Mouse (Mus musculus): ENCODE results near the gene Flnb. TPM values are rescaled to one million over a fixed set of nuclear protein-coding genes. Genes with fewer than 3 reads are reported as not detected.

The Flnb gene
- polyA plus RNA-seq, 1 experiment from 2014 or later, result 21.2 TPM

DNA sequence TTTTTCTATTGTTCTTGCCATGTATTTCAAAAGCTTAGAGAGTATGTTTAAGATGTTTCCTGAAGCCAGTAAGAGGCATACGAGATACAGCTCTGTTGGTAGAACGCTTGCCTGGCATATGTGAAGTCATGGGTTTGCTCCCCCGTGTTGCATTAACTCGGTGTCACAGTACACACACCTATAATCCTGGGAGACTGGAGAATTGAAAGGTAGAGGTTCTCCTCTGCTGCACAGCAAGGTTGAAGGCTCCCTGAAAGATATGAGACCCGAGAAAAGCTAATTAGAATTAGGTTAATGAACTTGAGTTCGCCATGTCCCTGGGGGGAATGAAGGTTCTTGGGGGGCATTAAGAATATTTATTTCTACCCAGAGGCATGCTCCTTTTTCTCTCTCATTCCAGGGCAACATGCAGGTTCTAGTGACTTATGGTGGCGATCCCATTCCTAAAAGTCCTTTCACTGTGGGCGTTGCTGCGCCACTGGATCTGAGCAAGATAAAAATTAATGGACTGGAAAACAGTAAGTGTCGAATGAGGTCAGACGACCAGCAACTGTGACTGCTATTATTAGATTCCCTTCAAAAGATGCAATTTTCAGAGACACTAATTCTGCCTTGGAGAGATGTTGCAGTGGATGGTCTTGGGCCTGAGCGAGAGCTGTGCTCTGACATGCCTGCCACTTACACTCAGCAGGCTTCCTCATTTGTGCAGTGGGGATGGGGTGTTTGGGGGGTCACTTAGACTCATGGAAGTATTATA lies 83.9 kb downstream of the Flnb start:
- H3K27me3 ChIP-seq (ENCODE audit: insufficient read depth, low read length), result no peaks in the 10 kb centered on the region
- H3K9me3 ChIP-seq (ENCODE audit: low read length), result no peaks in the 10 kb centered on the region
- H3K4me1 ChIP-seq (ENCODE audit: insufficient read depth, low read length), result peaks cover 39% of the 10 kb centered on the region
- peak; percentile 29; the same call in 1 of the 2 replicates for ATAC-seq (ENCODE audit: low FRiP score, low TSS enrichment)
- H3K9ac ChIP-seq (replicated peaks; ENCODE audit: low read length), result 0 out of 2 replicates have a peak overlapping the region, but pooled peaks have one; percentile 32
- 24% methylated on average over 12 of the region's 12 CpGs for WGBS
- H3K27ac ChIP-seq (ENCODE audit: low read length), result peak overlapping the region; percentile 45; the same call in 1 of the 2 replicates
- H3K4me3 ChIP-seq (ENCODE audit: low read length), result no peak overlapping the region
- H3K36me3 ChIP-seq (ENCODE audit: insufficient read depth, low read length), result peaks cover 28% of the 10 kb centered on the region
- no peak overlapping the region; the same call in 1 of the 2 replicates for H3K4me2 ChIP-seq (replicated peaks; ENCODE audit: low read depth, low read length)

DNA sequence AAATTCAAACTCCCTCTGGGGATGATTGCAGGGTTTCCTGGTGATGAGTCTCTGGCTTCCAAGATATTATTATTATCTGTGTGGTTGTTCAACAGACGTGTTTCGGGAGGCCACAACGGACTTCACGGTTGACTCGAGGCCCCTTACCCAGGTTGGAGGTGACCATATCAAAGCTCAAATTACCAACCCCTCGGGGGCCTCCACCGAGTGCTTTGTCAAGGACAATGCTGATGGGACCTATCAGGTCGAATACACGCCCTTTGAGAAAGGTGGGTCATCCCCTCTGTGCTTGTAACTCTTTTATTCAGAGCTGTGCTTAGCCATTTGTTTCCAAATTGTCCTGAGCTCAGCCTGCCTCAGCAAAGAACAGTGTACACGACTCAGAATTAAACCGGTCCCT lies 89.3 kb downstream of the Flnb start:
- 63% methylated on average over 11 of the region's 11 CpGs for WGBS
- no peak overlapping the region for H3K4me3 ChIP-seq (ENCODE audit: low read length)
- ATAC-seq (ENCODE audit: low FRiP score, low TSS enrichment), result no peak
- H3K9ac ChIP-seq (replicated peaks; ENCODE audit: low read length), result no peak overlapping the region
- H3K36me3 ChIP-seq (ENCODE audit: insufficient read depth, low read length), result peaks cover 46% of the 10 kb centered on the region
- no peaks in the 10 kb centered on the region for H3K27me3 ChIP-seq (ENCODE audit: insufficient read depth, low read length)
- H3K4me1 ChIP-seq (ENCODE audit: insufficient read depth, low read length), result peaks cover 3% of the 10 kb centered on the region
- H3K9me3 ChIP-seq (ENCODE audit: low read length), result no peaks in the 10 kb centered on the region
- H3K27ac ChIP-seq (ENCODE audit: low read length), result no peak overlapping the region
- H3K4me2 ChIP-seq (replicated peaks; ENCODE audit: low read depth, low read length), result no peak overlapping the region

DNA sequence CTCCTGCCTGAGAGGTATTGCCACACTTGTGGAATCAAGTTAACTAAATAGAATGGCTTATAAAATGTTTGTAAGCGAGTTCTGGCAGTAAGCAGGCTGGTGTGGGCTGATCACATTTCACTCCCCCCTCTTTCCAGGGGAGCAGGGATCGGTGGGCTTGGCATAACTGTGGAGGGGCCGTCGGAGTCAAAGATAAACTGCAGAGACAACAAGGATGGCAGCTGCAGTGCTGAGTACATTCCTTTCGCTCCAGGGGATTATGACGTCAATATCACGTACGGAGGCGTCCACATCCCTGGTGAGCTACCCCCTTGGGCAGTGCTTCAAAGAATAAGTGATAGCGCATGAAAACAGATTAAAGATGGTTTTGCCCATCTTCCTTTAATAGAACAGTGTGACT lies 91.7 kb downstream of the Flnb start:
- Histone ChIP-seq H3K36me3 (ENCODE audit: insufficient read depth, low read length) (peaks cover 51% of the 10 kb centered on the region), H3K4me3 (ENCODE audit: low read length) (no peak overlapping the region), H3K4me1 (ENCODE audit: insufficient read depth, low read length) (no peaks in the 10 kb centered on the region; the same call in 1 of the 2 replicates), H3K9ac (replicated peaks; ENCODE audit: low read length) (no peak overlapping the region), H3K4me2 (replicated peaks; ENCODE audit: low read depth, low read length) (no peak overlapping the region), H3K9me3 (ENCODE audit: low read length) (no peaks in the 10 kb centered on the region), H3K27ac (ENCODE audit: low read length) (no peak overlapping the region), H3K27me3 (ENCODE audit: insufficient read depth, low read length) (no peaks in the 10 kb centered on the region)
- no peak for ATAC-seq (ENCODE audit: low FRiP score, low TSS enrichment)
- 54% methylated on average over 10 of the region's 10 CpGs for WGBS

DNA sequence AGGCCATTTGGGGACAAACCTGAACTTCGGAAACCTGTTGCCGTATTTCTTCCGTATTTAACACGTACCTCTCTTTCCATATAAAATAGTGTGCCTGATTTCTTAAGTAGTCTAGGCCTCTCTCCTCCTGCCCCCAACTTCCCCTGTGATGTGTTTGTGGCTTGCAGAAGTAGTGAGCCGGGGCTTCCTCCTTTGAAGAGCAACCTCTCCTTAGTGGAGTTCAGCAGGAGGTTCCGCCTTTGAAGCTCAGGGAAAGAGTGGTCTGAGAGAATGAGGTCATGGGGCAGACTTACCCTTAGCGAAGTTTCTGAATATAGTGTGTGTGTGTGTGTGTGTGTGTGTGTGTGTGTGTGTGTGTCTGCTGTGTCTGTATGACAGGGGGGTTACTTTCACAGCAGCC lies 96.1 kb downstream of the Flnb start:
- no peak overlapping the region for H3K27ac ChIP-seq (ENCODE audit: low read length)
- no peak overlapping the region for H3K9ac ChIP-seq (replicated peaks; ENCODE audit: low read length)
- H3K9me3 ChIP-seq (ENCODE audit: low read length), result no peaks in the 10 kb centered on the region
- H3K27me3 ChIP-seq (ENCODE audit: insufficient read depth, low read length), result no peaks in the 10 kb centered on the region
- no peaks in the 10 kb centered on the region; the same call in 1 of the 2 replicates for H3K4me1 ChIP-seq (ENCODE audit: insufficient read depth, low read length)
- H3K4me2 ChIP-seq (replicated peaks; ENCODE audit: low read depth, low read length), result no peak overlapping the region
- no peak for ATAC-seq (ENCODE audit: low FRiP score, low TSS enrichment)
- no peak overlapping the region for H3K4me3 ChIP-seq (ENCODE audit: low read length)
- H3K36me3 ChIP-seq (ENCODE audit: insufficient read depth, low read length), result peaks cover 57% of the 10 kb centered on the region
- WGBS, result 55% methylated on average over 7 of the region's 7 CpGs

DNA sequence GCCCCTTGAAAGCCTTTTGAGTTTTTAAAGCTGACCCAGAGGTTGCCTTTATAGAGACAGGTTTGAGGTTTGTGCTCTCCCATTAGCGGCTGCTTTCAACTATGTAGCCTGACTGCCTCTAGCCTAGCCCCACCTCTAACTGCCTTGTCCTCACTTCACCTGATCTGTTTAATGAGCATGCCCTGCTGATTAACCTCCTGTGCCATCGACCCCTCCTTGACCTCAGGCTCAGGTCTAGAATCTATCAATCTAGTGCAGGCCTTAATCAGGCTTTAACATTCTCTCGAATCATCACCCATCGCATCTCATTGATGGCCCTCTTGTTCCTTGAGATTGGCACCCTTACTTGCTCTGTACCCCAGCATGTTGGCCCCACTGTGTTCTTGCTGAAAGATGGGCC lies 96.7 kb downstream of the Flnb start:
- ATAC-seq (ENCODE audit: low FRiP score, low TSS enrichment), result no peak
- peaks cover 3% of the 10 kb centered on the region; the same call in 1 of the 2 replicates for H3K4me1 ChIP-seq (ENCODE audit: insufficient read depth, low read length)
- no peak overlapping the region for H3K4me2 ChIP-seq (replicated peaks; ENCODE audit: low read depth, low read length)
- H3K9me3 ChIP-seq (ENCODE audit: low read length), result no peaks in the 10 kb centered on the region
- H3K9ac ChIP-seq (replicated peaks; ENCODE audit: low read length), result no peak overlapping the region
- no peak overlapping the region for H3K4me3 ChIP-seq (ENCODE audit: low read length)
- WGBS, result 42% methylated on average over 4 of the region's 4 CpGs
- H3K27ac ChIP-seq (ENCODE audit: low read length), result no peak overlapping the region
- H3K36me3 ChIP-seq (ENCODE audit: insufficient read depth, low read length), result peaks cover 61% of the 10 kb centered on the region
- no peaks in the 10 kb centered on the region for H3K27me3 ChIP-seq (ENCODE audit: insufficient read depth, low read length)

DNA sequence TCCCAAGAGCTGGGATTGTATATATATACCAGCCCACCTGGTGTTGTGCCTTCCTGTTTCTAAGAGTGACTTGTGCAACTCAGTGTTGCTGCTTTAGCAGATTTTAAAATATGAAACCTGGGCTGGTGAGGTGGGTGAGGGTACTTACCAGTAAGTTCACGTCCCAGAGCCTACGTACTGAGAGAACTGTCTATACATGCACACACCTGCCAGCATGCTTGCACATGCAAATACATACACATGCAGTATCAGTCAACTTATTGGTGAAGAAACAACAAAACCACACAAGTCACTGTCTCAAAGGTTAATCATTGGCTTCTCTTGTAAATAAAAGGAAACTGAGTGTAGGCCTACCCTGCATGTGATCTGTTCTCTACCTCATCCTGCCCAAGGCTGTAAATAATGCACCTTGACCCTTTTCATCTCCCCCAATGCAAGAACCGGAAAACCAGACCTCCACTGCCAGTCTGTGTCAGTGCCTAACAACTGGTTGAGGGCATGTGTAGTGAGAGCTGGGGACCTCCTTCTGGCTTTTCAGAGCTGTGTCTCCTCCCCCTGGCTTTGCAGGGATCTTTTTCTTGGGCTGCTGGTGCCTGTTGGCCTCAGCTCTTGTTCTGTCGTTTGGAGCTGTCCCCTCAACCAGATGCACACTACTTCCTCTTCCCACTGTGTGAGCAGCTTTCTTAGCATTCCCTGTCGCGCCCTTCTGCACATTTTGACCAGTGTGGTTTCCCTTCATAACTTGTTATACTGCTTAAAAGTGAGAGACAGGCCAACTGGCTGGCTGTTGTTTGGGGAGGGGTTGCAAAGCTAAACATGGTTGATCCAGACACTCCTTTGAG lies 100.6 kb downstream of the Flnb start:
- Histone ChIP-seq H3K27me3 (ENCODE audit: insufficient read depth, low read length) (no peaks in the 10 kb centered on the region), H3K4me3 (ENCODE audit: low read length) (no peak overlapping the region), H3K27ac (ENCODE audit: low read length) (no peak overlapping the region), H3K36me3 (ENCODE audit: insufficient read depth, low read length) (peaks cover 68% of the 10 kb centered on the region), H3K9me3 (ENCODE audit: low read length) (no peaks in the 10 kb centered on the region), H3K9ac (replicated peaks; ENCODE audit: low read length) (no peak overlapping the region), H3K4me1 (ENCODE audit: insufficient read depth, low read length) (0 out of 2 replicates have a peak, but pooled peaks cover 7% of the 10 kb centered on the region), H3K4me2 (replicated peaks; ENCODE audit: low read depth, low read length) (no peak overlapping the region)
- WGBS, result 74% methylated on average over 6 of the region's 6 CpGs
- ATAC-seq (ENCODE audit: low FRiP score, low TSS enrichment), result 0 out of 2 replicates have a peak, but pooled peaks have one; percentile 57

DNA sequence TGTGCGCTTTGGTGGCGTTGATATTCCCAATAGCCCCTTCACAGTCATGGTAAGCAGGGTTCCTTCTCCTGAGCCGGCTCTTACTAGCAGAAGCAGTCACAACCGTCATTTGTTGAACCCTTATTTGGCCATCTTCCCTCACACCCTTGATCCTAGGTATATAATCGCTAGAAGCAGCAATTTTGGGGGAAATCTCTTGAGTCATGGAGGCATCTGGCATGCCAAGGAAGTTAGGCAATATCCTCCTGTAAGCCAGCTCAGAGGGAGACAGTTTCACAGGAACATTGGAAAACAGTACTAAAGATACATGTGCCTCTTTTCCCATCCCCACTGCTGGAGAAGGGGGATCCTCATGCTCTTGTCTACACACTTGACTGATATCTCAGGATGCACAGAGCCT lies 101.6 kb downstream of the Flnb start:
- H3K4me2 ChIP-seq (replicated peaks; ENCODE audit: low read depth, low read length), result no peak overlapping the region
- no peak overlapping the region for H3K9ac ChIP-seq (replicated peaks; ENCODE audit: low read length)
- peaks cover 71% of the 10 kb centered on the region for H3K36me3 ChIP-seq (ENCODE audit: insufficient read depth, low read length)
- H3K4me1 ChIP-seq (ENCODE audit: insufficient read depth, low read length), result 0 out of 2 replicates have a peak, but pooled peaks cover 7% of the 10 kb centered on the region
- no peak overlapping the region for H3K27ac ChIP-seq (ENCODE audit: low read length)
- ATAC-seq (ENCODE audit: low FRiP score, low TSS enrichment), result no peak
- WGBS, result 93% methylated on average over 5 of the region's 5 CpGs
- H3K27me3 ChIP-seq (ENCODE audit: insufficient read depth, low read length), result no peaks in the 10 kb centered on the region
- no peak overlapping the region for H3K4me3 ChIP-seq (ENCODE audit: low read length)
- no peaks in the 10 kb centered on the region for H3K9me3 ChIP-seq (ENCODE audit: low read length)

DNA sequence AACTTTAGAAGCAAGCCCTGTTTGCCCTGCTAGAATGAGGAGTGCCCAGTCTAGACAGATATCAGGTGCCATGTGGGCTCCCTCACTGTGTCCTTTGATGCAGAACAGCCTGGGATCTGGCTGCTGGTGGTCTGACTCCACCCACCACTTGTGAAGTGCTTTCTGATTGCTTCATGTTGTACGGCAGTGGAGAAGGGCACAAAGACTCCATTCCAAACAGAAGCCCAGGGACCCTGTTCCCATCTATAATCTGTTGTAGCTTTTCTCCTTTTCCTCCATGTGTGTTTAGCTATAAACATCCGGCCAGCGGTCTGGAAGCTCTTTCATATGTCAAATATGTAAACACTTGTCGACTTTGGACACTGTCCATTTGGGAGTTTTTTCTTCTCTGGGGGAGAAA lies 102.2 kb downstream of the Flnb start:
- H3K4me2 ChIP-seq (replicated peaks; ENCODE audit: low read depth, low read length), result no peak overlapping the region
- no peak overlapping the region for H3K9ac ChIP-seq (replicated peaks; ENCODE audit: low read length)
- WGBS, result 60% methylated on average over 4 of the region's 4 CpGs
- no peaks in the 10 kb centered on the region for H3K27me3 ChIP-seq (ENCODE audit: insufficient read depth, low read length)
- H3K9me3 ChIP-seq (ENCODE audit: low read length), result no peaks in the 10 kb centered on the region
- peaks cover 70% of the 10 kb centered on the region for H3K36me3 ChIP-seq (ENCODE audit: insufficient read depth, low read length)
- ATAC-seq (ENCODE audit: low FRiP score, low TSS enrichment), result peak; percentile 64; the same call in 1 of the 2 replicates
- H3K27ac ChIP-seq (ENCODE audit: low read length), result no peak overlapping the region
- H3K4me1 ChIP-seq (ENCODE audit: insufficient read depth, low read length), result 0 out of 2 replicates have a peak, but pooled peaks cover 7% of the 10 kb centered on the region
- H3K4me3 ChIP-seq (ENCODE audit: low read length), result no peak overlapping the region

DNA sequence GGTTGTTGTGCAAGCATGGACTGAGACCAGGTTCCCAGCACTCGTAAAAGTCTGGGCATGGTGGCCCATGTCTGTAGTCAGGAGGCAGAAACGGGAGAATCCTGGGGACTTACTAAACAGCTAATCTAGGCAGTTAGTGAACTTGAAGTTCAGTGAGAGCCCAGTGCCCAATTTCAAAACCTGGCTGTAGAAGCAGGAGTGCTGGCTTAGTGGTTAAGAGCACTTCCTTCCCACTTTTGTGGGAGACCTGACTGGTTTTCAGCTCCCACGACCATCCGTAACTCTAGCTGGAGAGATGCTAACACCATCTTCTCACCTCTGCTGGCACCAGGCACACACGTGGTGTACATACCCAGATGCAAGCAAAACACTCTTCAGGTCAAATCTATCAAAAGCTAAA lies 103.7 kb downstream of the Flnb start:
- Histone ChIP-seq H3K4me1 (ENCODE audit: insufficient read depth, low read length) (0 out of 2 replicates have a peak, but pooled peaks cover 7% of the 10 kb centered on the region), H3K27me3 (ENCODE audit: insufficient read depth, low read length) (no peaks in the 10 kb centered on the region), H3K9ac (replicated peaks; ENCODE audit: low read length) (no peak overlapping the region), H3K4me2 (replicated peaks; ENCODE audit: low read depth, low read length) (no peak overlapping the region), H3K36me3 (ENCODE audit: insufficient read depth, low read length) (peaks cover 68% of the 10 kb centered on the region), H3K9me3 (ENCODE audit: low read length) (no peaks in the 10 kb centered on the region), H3K4me3 (ENCODE audit: low read length) (no peak overlapping the region), H3K27ac (ENCODE audit: low read length) (no peak overlapping the region)
- ATAC-seq (ENCODE audit: low FRiP score, low TSS enrichment), result no peak
- 85% methylated on average over 5 of the region's 5 CpGs for WGBS

All from kidney, embryonic 16.5 days (tissue).